Mouse (Mus musculus): ENCODE results near the gene Mrtfb.

Gene Mrtfb

GRCm38 (mm10) chr16:13401591-13401990 is 145.3 kb downstream of the Mrtfb start:
- DNase-seq (ENCODE audit: low spot score): no peak

GRCm38 (mm10) chr16:13404656-13405055 is 148.4 kb downstream of the Mrtfb start:
- DNase-seq (ENCODE audit: low spot score): no peak

DNA sequence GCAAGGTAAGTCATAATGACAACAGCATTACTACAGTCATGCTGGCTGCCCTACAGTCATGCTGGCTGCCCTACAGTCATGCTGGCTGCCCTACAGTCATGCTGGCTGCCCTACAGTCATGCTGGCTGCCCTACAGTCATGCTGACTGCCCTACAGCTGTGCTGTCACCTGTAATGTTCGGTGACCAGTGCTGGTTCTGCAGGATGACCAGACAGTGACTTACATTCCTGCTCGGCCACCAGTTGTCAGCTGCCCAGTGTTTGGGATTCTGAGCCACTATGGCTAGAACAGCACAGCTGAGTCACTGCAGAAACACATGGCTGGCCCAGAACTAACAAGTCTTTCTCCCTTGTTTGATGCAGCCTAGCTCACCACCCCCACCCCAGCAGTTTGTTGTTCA is 149.1 kb downstream of the Mrtfb start:
- no peak for DNase-seq (ENCODE audit: low spot score)

DNA sequence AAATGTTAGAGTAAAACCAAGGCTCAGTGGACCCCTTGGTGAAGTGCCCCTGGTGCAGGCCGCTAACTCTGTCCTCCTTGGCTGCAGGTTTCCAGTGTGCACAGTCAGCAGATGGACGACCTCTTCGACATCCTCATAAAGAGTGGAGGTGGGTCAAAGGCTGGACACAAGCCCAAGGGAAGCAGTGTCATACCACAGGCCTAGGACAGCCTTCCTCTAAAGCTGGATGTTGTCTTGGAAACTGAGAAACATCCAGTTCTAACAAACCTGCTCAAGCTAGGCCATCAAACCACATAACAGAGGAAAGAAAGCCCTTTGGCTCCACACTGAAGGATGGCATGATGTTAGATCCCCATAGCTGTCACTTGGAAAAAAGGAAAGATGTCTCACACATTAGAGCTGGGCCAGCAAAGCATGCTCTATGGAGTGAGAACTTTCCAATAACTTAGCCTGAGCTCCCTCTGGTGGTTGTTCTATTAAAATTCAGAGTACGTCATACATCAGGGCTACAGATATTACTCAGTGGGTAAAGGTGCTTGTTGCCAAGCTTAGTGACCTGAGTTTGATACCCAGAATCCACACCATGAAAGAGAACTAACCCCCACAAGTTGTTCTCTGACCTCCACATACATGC is 153.4 kb downstream of the Mrtfb start:
- DNase-seq (ENCODE audit: low spot score): peak; percentile 80

- DNase-seq (ENCODE audit: low spot score): no peak
Measured at GRCm38 (mm10) chr16:13410760-13411159, 154.5 kb downstream of the Mrtfb start.

DNA sequence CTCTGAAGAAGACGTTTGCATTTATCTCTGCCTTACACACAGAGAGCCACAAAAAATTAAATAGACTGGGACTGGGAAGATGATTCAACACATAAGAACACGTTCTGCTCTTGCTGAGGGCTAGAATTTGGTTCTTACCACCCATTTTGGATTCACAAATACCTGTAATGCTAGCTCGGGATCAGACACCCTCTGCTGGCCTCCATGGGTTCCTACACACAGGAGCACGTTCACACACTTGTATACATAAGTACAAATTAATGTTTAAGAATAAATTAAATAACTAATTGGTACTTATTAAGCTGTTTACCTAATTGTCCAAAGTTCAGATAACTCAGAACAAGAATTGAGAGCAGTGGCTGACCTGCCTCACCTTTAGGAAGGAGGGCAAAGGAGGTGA is 155.2 kb downstream of the Mrtfb start:
- DNase-seq (ENCODE audit: low spot score): no peak

DNA sequence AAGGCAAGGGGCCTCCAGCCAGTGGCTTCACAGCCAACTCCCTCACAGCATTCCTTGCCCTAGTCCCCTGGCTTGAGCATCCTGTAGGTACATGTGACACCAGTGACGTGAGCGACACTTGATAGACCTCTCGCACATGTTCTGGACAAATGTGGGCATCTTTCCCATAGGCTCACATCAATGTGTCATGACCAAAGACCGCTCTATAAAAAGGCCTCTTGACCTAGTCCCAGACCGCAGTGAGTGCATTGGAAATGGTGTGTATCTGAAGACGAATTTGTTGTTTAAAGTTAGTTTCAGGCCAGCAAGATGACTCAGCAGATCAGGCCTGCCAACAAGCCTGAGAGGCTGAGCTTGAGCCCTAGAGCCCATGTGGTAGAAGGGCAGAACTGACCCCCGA is 158.3 kb downstream of the Mrtfb start:
- DNase-seq (ENCODE audit: low spot score): no peak

DNA sequence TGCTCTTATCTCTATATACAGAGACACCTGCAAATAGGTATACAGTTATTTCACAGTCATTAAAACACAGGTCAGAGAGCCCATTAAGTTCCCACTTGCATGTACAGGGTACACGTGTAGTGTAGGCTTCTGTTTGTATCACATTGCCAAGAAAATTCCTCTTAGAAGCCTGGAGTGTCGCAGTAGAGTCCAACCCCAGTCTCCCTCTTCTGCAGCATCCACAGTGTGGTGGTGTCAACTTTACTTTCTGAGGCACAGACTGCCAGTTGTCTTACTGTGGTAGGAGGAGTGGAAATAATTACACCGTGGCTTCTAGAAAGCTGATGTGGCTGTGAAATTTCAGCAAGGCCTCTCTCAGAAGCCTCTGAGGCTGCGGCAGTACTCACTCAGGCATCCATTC is 158.7 kb downstream of the Mrtfb start:
- no peak for DNase-seq (ENCODE audit: low spot score)

DNA sequence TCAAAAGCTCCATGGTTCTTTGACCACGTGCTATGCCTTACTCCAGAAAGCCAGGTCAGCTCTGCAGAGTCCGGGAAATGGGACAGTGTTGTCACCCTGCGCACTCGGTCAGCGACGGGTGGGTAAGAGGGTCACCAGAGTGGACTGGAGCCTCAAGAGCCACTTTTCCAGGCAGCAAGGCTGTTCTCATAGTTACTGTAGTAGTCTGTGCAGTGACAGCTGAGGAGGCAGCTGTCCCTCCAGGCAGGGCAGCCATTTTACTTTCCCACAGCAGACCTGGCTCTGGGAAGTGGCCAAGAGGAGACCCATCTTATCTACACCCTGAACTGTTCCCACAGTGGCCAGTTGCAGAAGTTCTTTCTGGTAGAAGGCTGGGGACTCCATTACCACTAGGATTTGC is 159.2 kb downstream of the Mrtfb start:
- DNase-seq (ENCODE audit: low spot score): no peak

GRCm38 (mm10) chr16:13416465-13416864 is 160.2 kb downstream of the Mrtfb start:
- DNase-seq (ENCODE audit: low spot score): no peak

DNA sequence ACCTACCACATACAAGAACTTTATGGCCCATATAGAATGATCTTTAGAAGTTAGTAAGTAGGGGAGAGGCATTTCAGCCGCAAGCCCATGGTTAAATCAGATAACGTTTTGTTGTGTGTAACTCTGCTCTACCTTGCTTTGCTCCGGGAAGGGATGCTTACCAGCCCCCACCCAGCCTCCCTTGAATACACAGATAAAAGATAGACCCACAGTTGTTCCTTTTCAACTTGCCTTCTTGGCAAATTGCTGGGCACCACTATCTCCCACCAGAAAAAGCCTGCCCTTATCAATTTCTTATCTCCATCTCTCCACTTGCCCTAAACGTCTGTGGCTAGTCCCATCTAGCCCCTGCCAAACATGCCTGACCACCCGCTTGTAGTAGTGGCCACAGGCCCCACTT is 161.6 kb downstream of the Mrtfb start:
- DNase-seq (ENCODE audit: low spot score): no peak

DNA sequence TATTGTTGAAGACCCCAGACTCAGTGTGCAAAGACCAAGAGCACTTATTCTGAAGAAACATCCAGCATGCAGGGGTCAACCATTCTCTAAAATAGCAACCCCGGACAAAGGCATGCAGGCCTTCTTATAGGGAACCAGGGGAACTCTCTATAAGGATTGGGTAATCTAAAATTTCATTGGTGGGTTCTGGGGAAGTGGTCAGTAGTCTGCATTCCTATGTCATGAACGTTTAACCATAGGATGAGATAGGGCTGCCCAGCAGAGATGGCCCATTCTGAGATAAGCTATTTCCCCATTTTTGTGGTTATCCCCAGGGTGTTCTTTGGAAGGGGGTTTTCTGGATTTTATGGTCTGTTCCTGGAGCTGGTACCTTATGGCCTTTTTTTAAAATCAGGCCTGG is 163.5 kb downstream of the Mrtfb start:
- DNase-seq (ENCODE audit: low spot score): no peak

GRCm38 (mm10) chr16:13422522-13422921 is 166.2 kb downstream of the Mrtfb start:
- no peak for DNase-seq (ENCODE audit: low spot score)

- no peak for DNase-seq (ENCODE audit: low spot score)
Measured at GRCm38 (mm10) chr16:13423587-13424355, 167.5 kb downstream of the Mrtfb start.

DNA sequence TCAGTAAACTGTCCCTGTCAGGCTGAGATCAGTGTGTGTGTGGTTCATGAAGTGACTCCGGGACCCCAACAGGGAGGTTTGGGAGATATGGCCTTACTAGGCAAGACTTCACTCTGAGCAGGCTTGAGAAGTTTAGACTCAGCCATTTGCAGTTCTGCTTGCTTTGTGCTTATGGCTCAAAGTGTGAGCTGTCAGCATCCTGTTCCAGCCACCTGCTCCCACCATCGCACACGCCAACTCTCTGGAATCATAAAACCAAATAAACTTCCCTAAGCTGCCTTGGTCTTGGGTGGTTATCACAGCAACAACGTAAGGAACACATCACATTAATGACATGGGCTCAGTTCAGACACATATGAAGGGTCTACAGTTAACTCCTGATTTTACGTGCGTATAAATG is 169.5 kb downstream of the Mrtfb start:
- no peak for DNase-seq (ENCODE audit: low spot score)

DNA sequence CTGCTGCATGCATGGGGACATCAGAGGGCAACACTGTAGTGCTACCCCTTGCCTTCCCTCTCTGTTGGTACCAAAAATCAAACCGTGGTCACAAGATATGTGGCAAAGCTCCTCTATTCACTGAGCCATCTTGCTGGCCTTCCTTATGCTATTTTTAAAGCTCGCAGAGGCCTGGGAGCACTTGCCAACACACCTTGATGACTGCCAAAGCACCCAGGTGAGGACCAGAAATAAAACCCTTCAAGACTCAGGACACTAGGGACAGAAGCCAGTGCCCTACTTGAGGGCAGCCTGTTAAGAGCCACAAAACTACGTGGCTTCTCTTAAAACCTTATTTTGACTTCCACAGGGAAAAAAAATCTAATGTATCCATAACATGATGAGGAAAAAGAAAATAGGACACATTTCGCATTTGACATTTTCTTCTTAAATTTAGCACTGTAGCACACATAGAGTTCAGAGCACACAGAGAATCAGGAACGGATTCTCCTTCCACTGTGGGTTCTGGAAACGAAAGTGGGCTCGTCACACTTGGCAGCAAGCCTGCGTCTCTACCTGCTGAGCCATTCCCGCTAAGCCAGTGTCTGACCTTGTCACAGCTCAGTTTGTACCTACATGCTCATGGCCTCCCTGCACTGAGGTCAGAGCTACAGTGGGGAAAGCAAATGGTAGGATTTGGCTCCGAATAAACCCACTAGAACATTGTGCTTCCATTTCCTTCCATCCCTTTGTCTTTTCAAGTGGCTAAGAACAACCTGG is 170.7 kb downstream of the Mrtfb start:
- no peak for DNase-seq (ENCODE audit: low spot score)

DNA sequence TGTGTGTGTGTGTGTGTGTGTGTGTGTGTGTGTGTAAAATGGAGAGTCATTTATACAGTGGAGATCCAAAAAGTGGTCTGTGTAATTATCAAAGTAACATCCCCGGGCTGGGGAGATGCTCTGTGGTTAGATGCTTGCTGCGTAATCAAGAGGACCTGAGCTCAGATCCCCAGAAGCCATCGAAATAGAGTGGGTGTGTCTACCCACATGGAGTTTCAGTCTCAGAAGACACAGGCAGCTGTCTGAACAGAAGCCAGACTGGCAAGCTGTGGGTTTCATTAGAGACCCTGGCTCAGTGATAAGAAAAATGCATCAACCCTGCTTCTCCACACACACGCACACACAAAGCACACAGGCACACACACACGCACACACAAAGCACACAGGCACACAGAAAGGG is 171.8 kb downstream of the Mrtfb start:
- DNase-seq (ENCODE audit: low spot score): no peak

- DNase-seq (ENCODE audit: low spot score): no peak
Measured at GRCm38 (mm10) chr16:13428806-13429205, 172.5 kb downstream of the Mrtfb start.

DNA sequence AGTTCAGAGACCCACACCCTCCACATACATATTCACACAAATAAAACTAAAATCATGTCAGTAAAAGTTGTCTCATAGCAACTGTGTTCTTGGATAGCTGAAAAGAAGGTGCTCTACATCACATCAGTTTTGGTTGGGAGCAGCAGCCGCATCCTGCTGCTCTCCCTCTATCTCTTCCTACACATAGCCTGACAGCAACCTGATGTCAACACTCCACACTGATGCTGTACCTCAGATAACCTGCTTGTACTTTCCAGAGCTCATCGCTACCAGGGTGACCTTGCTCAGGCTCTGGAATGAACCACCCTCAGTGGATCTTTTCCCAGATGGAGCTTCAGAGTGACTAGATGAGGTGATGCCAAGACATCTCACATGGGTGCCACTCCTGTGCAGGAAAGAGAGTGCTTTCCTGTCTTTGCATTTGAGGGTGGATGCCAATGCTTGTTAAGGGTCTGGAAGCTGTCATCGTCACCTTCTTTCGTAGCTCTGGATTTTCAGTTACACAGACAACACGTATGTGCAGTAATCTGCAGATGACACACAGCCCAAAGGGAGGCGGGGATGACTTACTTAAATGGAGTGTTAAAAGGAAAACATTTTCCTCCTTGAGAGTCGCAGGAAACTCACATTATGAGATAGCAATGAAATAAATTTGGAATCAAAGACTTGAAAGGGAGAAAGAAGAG is 173.8 kb downstream of the Mrtfb start:
- DNase-seq (ENCODE audit: low spot score): no peak

- DNase-seq (ENCODE audit: low spot score): no peak
Measured at GRCm38 (mm10) chr16:13430940-13431339, 174.7 kb downstream of the Mrtfb start.

- DNase-seq (ENCODE audit: low spot score): no peak
Measured at GRCm38 (mm10) chr16:13435627-13436026, 179.3 kb downstream of the Mrtfb start.

DNA sequence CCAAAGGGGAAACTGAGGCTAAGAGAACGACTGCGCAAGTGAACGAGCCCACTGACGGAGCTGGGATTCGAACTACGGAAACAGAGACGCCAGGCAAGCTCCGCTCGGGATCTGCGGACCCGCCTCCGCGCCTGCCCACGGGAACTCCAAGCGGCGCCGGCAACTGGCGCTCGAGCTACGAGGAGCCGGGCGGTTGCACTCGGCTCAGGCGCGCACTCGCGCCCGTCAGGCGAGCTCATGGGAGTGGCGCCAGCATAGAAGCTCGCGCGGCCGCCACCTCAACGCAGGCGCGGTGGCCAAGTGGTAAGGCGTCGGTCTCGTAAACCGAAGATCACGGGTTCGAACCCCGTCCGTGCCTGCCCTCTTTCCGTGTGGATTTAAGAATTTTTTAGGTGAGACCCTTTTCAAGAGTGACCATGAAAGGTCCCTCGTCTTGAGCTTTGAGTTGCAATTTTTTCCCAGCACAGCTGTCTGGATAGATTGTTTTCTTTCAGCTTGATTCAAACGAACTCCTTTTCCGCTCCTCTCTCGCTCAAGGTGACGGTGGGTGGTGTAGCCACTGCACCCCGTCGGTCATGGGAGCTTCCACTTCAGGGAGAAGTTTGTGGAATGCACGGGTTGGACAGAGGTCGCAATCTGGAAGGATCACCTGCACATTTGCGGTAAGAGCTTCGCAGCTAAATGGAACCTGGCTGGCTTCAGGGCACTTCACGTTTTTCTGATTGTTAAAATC is 180.9 kb downstream of the Mrtfb start:
- peak; percentile 97 for DNase-seq (ENCODE audit: low spot score)
